Mouse (Mus musculus) ES-E14 (cell line): ENCODE data around the gene Fbh1.

Experiments
- CHD2 ChIP-seq: IDR thresholded peaks from 2 replicates; pipeline ENCODE4 v1.6.1; 2014; ENCODE audit warnings: mild to moderate bottlenecking, low read depth, low read length, inconsistent platforms
- HCFC1 ChIP-seq: IDR thresholded peaks from 2 replicates; pipeline ENCODE4 v1.6.1; 2012; ENCODE audit warnings: low read length, inconsistent platforms, borderline replicate concordance; ENCODE audit not compliant: insufficient read depth
- MAFK ChIP-seq: IDR thresholded peaks from 2 replicates; pipeline ENCODE4 v1.6.1; 2014; ENCODE audit warnings: mild to moderate bottlenecking, low read depth, low read length, inconsistent platforms; ENCODE audit not compliant: insufficient read depth
- ZNF384 ChIP-seq: IDR thresholded peaks from 2 replicates; pipeline ENCODE4 v1.6.1; 2012; ENCODE audit warnings: low read depth, low read length, inconsistent platforms

DNA sequence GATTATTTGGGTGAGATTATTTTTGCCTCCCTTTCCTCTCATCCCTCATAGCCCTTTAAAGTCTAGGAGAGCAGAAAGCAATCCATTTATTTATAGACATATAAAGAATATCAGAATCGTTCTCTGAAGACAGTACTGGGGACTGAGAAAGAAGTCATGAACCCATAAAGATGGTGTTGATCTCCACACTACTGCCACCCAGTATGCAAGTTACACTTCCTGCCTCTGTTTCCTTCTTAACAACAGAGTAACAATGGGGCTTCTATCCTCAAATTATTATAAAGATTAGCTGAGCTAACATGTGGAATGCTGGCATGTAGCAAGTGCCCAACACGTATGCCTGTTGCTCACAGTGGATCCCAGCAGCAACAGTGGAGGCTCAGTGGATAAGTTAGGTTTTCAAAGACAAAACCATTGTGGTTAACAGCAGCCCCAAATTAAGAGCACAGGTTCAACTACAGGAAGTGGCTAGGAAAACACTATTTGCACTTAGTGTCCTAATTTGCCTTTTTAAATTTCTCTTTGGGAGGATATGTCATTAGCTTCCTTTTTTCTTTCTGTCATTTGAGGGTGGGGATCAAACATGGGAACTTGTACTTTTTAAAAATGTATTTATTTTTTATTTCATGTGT, 24.0 kb upstream of the Fbh1 start:
- no peak for TF ChIP-seq ZNF384
- TF ChIP-seq HCFC1: no peak
- TF ChIP-seq CHD2: no peak
- TF ChIP-seq MAFK: no peak
